Mouse (Mus musculus): ENCODE results near the gene Odf3b. TPM values are rescaled to one million over a fixed set of nuclear protein-coding genes. Genes with fewer than 3 reads are reported as not detected.

The Odf3b gene
- total RNA-seq, 2 experiments from 2014 or later = 0.35 to 1.0 TPM

DNA sequence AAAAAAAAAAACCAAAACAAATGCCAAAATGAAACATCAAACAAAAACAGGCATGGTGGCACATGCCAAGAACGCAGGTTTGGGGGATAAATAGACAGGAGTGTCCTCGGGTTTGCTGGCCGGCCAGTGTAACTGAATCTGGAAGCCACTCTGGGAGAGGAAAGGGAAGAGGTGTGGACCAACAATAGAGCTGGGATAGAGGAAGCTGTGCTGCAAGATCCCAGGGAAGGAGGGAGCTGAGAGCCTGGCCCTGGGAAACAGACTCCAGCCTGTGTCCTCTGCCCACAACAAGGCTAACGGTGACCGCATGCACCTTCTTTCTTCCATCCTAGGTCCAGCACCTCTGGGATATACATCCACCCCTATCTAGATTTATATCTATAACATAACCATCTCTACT lies 28.6 kb downstream of the Odf3b start:
- intact Hi-C loops (cut with DNase I) = no loop called here
- DNase-seq (ENCODE audit: low spot score in 2 of 2) = no peak

DNA sequence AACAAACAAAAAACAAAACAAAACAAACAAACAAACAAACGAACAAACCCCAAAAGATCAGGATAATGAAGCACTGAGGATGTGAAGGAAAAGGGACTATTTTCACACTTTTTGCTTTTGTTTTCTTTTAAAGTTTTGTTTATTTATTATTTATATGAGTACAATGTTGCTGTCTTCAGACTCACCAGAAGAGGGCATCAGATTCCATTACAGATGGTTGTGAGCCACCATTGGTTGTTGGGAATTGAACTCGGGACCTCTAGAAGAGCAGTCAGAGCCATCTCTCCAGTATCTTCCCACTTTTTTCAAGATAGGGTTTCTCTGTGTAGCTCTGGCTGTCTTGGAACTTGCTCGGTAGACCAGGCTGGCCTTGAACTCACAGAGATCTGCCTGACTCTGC lies 35.8 kb downstream of the Odf3b start:
- no peak for DNase-seq (ENCODE audit: low spot score in 2 of 2)
- intact Hi-C loops (cut with DNase I) = no loop called here

DNA sequence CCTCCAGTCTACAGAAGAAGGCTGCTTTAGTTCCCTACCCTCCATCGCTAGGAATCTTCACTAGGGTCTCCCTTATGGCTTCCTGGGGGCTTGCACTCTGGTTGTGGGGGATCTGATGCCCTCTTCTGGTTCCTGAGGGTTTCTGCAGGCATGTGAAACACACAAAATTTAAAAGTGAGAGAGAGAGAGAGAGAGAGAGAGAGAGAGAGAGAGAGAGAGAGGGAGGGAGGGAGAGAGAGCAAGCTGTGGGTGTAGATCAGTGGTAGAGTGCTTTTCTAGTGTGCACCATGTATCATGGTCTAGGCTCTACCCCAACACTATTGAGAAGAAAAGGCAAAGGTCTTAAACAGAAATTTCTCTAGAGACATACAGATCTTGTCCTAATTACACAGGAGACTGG lies 37.4 kb downstream of the Odf3b start:
- intact Hi-C loops (cut with DNase I) = no loop called here
- DNase-seq (ENCODE audit: low spot score in 2 of 2) = no peak

DNA sequence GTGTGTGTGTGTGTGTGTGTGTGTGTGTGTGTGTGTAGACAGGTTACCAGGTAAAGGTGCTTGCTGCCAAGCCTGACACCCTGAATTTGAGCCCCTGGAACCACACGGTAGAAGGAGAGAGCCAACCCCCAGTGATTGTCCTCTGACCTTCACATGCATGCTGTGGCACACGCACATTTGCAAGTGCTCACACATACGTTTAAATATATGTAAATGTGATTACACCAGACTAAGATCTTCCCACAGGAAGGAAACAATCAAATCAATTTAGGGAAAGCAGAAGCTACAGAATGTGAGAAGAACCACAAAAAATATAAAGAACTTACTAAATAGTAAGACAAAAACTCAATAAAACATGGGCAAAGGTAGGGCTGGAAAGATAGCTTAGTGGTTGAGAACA lies 38.9 kb downstream of the Odf3b start:
- DNase-seq (ENCODE audit: low spot score in 2 of 2) = no peak
- intact Hi-C loops (cut with DNase I) = no loop called here

DNA sequence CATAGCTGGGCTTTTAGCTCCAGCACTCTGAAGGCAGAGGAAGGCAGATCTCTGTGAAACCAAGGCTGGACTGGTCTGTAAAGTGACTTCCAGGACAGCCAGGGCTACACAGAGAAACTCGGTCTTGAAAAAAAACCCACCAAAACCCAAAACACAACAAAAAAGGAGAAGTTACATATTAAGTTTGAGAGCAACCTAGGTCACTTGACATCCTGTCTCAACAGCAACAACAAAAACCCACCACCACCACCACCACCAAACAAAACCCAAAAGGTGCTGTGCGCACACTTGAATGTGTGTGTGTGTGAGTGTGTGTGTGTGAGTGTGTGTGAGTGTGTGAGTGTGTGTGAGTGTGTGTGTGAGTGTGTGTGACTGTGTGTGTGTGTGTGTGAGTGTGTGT lies 39.4 kb downstream of the Odf3b start:
- intact Hi-C loops (cut with DNase I) = no loop called here
- no peak for DNase-seq (ENCODE audit: low spot score in 2 of 2)

DNA sequence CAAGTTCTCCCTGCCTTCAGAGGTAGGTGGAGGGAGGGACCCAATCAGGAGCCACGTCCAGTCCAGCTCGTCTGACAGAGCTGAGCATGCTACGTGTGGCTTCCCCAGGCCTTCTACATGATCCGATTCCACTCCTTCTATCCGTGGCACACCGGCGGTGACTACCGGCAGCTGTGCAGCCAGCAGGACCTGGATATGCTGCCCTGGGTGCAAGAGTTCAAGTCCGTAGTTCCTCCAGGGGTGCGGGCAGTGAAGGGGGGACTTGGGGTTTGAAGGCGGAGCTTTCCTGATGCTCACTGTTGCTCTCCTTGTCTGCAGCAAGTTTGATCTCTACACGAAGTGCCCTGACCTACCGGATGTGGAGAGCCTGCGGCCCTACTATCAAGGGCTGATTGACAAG lies 42.7 kb downstream of the Odf3b start:
- DNase-seq (ENCODE audit: low spot score in 2 of 2) = no peak
- intact Hi-C loops (cut with DNase I) = no loop called here

DNA sequence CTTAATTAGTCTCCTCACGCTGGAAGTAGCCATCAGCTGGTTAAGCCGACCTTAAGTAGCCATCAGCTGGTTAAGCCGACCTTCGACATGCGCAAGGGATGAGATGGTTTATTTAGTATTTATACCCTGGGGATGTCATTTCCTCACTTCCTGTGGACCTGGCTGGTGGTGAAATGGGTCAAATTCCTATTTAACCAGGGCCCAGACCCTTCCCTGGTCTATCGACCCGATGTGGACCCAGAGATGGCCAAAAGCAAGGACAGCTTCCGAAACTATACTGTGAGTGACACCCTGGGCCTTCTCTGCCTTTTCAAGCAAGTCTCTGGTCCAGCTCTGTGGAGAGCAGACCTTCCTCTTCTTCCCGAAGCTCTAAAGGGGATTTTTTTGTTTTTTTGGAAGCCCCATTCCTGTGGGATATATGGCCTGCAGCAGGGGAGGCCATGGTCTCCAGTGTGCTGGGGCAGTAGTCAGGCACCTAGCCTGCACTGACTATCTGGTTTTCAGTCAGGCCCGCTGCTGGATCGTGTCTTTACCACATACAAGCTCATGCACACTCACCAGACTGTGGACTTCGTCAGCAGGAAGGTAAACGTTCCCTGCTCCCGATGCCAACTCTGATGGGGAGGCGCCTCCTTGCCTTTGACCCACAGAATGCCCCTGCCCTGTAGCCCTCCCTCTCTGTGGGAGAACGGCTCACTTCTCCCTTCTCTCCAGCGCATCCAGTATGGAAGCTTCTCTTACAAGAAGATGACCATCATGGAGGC lies 44.1 kb downstream of the Odf3b start:
- DNase-seq (ENCODE audit: low spot score in 2 of 2) = no peak
- intact Hi-C loops (cut with DNase I) = no loop called here

DNA sequence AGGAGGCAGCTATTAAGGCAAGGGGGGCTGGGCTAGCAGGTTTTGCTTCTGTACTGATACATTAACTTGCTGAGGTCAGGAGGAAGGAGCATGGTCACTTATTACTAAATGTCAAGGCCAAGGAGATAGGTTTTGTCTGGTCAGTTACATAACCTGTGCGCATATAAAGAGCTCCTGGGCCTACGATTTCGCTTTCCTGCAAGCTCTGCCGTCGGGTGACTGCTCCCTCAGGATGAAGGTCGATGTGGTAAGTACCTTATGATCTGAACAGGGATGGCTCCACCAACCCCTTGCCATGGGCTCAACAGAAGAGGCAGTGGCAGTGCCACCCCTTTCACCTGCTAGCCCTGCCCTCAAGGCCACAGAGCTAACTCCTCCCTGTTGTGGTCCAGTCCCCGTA lies 44.8 kb downstream of the Odf3b start, which contains the start of gene Miox:
TSS of gene Miox (plus strand) at position 128 of the 400 bp plus-strand sequence.
- no peak for DNase-seq (ENCODE audit: low spot score in 2 of 2)
- intact Hi-C loops (cut with DNase I) = no loop called here

Other genes with a start within 250 kb of the Odf3b start
- 1 to 10 TPM; 6.7 to 8.2 TPM for gene Mapk12, start 238.6 kb downstream of the Odf3b start, total RNA-seq (2021)
- gene Mapk11, start 229.7 kb downstream of the Odf3b start, total RNA-seq (2021) = 10 to 100 TPM; 35.2 to 39.7 TPM
- gene Plxnb2, start 198.5 kb downstream of the Odf3b start, total RNA-seq (2021) = 10 to 100 TPM; 50.7 to 52.0 TPM
- 10 to 100 TPM; 41.3 to 42.7 TPM for gene Dennd6b, start 182.8 kb downstream of the Odf3b start, total RNA-seq (2021)
- gene Ppp6r2, start 167.7 kb downstream of the Odf3b start, total RNA-seq (2021) = 100 to 1,000 TPM; 154 to 159 TPM
- gene Sbf1, start 64.0 kb downstream of the Odf3b start, total RNA-seq (2021) = 100 to 1,000 TPM; 198 to 204 TPM
- not detected for gene Adm2, start 56.6 kb downstream of the Odf3b start, total RNA-seq (2021)
- not detected for gene Miox, start 44.9 kb downstream of the Odf3b start, total RNA-seq (2021)
- gene Lmf2, start 23.6 kb downstream of the Odf3b start, total RNA-seq (2021) = 10 to 100 TPM; 18.0 to 20.3 TPM
- 10 to 100 TPM; 80.2 to 81.3 TPM for gene Ncaph2, start 23.6 kb downstream of the Odf3b start, total RNA-seq (2021)
- gene Sco2, start 5.4 kb downstream of the Odf3b start, total RNA-seq (2021) = 10 to 100 TPM; 25.6 to 26.0 TPM
- 1 to 10 TPM; 1.5 to 1.7 TPM for gene Tymp, start 2.2 kb downstream of the Odf3b start, total RNA-seq (2021)
- gene Klhdc7b, start 5.6 kb upstream of the Odf3b start, total RNA-seq (2021) = under 1 TPM; 0.19 to 0.44 TPM
- gene Syce3, start 31.2 kb upstream of the Odf3b start, total RNA-seq (2021) = not detected
- gene Cpt1b, start 46.6 kb upstream of the Odf3b start, total RNA-seq (2021) = 1 to 10 TPM; 2.2 to 3.4 TPM
- gene C730034F03Rik, start 50.3 kb upstream of the Odf3b start, total RNA-seq (2021) = 1 to 10 TPM; 1.9 to 2.3 TPM
- gene Gm44502, start 50.4 kb upstream of the Odf3b start, total RNA-seq (2021) = not detected
- 10 to 100 TPM; 41.1 to 41.6 TPM for gene Chkb, start 50.6 kb upstream of the Odf3b start, total RNA-seq (2021)
- 100 to 1,000 TPM; 187 to 201 TPM for gene Mapk8ip2, start 74.6 kb upstream of the Odf3b start, total RNA-seq (2021)
- gene Arsa, start 98.1 kb upstream of the Odf3b start, total RNA-seq (2021) = 10 to 100 TPM; 27.7 to 31.2 TPM
- 100 to 1,000 TPM; 237 to 253 TPM for gene Shank3, start 120.3 kb upstream of the Odf3b start, total RNA-seq (2021)
- 1 to 10 TPM; 1.2 to 1.3 TPM for gene Acr, start 189.0 kb upstream of the Odf3b start, total RNA-seq (2021)
- gene Rabl2, start 212.6 kb upstream of the Odf3b start, total RNA-seq (2021) = 10 to 100 TPM; 33.4 to 38.3 TPM

Data from left cerebral cortex, postnatal 14 days (tissue).